Mouse (Mus musculus): Measurements from ENCODE around the gene Wwc1.

- TF ChIP-seq POLR2A (IDR thresholded peaks at IDR 0.05; ENCODE audit: borderline replicate concordance, extremely low read depth, low read depth, low read length) (no peak), CTCF (IDR thresholded peaks at IDR 0.05; ENCODE audit: insufficient read depth, low read length) (no peak)
These were observed 29.9 kb downstream of the Wwc1 start for GRCm38 (mm10) chr11:35950466-35950865.
